Mouse (Mus musculus) lung, adult 2 months (tissue): ENCODE measurements around the gene Rgcc.

Source experiments
- CTCF ChIP-seq: fragments of 200-500 bp; IDR thresholded peaks from 2 replicates; pipeline ENCODE4 v1.5.1; 2011; ENCODE audit warnings: mild to moderate bottlenecking, low read length, control low read depth; ENCODE audit not compliant: insufficient read depth
- POLR2A ChIP-seq: fragments of 200-500 bp; IDR thresholded peaks from 2 replicates; pipeline ENCODE4 v1.6.1; 2011; ENCODE audit warnings: low read depth, mild to moderate bottlenecking, control low read depth, low read length, borderline replicate concordance; ENCODE audit errors: extremely low read depth

DNA sequence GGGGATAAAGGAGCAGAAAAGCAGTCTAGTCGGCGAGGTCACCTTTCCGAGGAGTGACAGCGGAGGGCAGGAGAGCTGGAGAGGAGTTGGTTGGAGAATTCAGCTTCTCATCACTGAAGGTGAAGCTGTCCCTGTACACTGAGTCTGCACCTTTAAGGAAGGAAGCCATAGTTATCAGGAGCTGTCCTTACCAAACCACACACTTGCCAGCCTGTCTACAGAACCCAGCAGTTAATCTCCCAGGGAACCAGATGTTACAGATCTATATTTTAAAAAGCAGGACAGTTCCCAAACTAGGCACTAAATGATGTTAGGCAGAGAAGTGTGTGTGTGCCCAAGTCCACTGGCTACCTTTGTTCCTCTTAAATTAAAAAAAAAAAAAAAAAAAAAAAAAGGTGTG, 9.8 kb downstream of the Rgcc start:
- TF ChIP-seq CTCF, result no peak
- no peak for TF ChIP-seq POLR2A
